Mouse (Mus musculus) myocyte (in vitro differentiated cells): ENCODE data around the gene Lrrk1.

Source experiments
- CEBPB ChIP-seq: IDR thresholded peaks from 2 replicates; pipeline ENCODE4 v1.6.1; 2011; ENCODE audit warnings: mild to moderate bottlenecking, moderate library complexity; ENCODE audit not compliant: poor library complexity, insufficient read depth, severe bottlenecking
- MYOD1 ChIP-seq, 3 experiments: IDR thresholded peaks; one replicate each; pipeline ENCODE4 v1.6.1; 2011; ENCODE audit warnings: control low read depth in 2 of 3, low read depth in 2 of 3, mild to moderate bottlenecking in 2 of 3, moderate library complexity in 1 of 3; ENCODE audit not compliant: insufficient read length in 2 of 3, control insufficient read depth in 1 of 3
- MYOG ChIP-seq, 3 experiments: IDR thresholded peaks; one replicate each; pipeline ENCODE4 v1.6.1; 2011; ENCODE audit warnings: control low read depth in 2 of 3, low read depth in 2 of 3, mild to moderate bottlenecking in 2 of 3; ENCODE audit not compliant: insufficient read length in 2 of 3, control insufficient read depth in 1 of 3, insufficient read depth in 1 of 3
- POLR2A ChIP-seq: IDR thresholded peaks from one replicate; pipeline ENCODE4 v1.6.1; 2011; ENCODE audit warnings: low read depth, mild to moderate bottlenecking, control low read depth, moderate library complexity; ENCODE audit not compliant: insufficient read length
- POLR2AphosphoS2 ChIP-seq: IDR thresholded peaks from one replicate; pipeline ENCODE4 v1.6.1; 2011; ENCODE audit warnings: low read depth, control low read depth; ENCODE audit not compliant: insufficient read length
- TCF12 ChIP-seq: IDR thresholded peaks from one replicate; pipeline ENCODE4 v1.6.1; 2011; ENCODE audit warnings: mild to moderate bottlenecking, control low read depth; ENCODE audit not compliant: poor library complexity, insufficient read depth, severe bottlenecking

DNA sequence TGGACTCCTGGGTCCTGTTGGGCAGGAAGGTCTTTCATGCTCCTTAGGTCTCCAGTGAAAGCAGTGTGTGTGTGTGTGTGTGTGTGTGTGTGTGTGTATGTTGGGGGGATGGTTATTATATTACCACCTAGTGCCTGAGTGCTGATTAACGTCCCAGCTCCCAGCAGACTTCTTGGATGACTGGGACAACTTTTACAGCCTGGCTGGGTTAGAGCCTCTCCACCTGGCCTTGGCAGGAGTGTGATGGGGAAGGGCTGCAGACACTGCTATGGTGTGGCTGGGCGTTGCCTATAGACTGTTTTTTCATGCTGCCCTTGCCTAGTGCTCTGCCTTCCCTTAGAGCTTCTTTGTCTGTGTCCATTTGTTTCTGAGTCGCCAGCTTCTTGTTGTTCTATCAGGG, 48.1 kb downstream of the Lrrk1 start:
- TF ChIP-seq POLR2A (no peak), MYOG (IDR thresholded peaks at IDR 0.05; ENCODE audit: control insufficient read depth in 1 of 3, insufficient read depth in 1 of 3, insufficient read length in 2 of 3, low read depth in 2 of 3) (no peak), CEBPB (no peak), TCF12 (no peak), POLR2AphosphoS2 (no peak), MYOD1 (IDR thresholded peaks at IDR 0.05; ENCODE audit: control insufficient read depth in 1 of 3, insufficient read length in 2 of 3, low read depth in 2 of 3) (peak in 2 of 3 experiments; percentile 24 to 53)
